Mouse (Mus musculus): ENCODE measurements around the gene Tmc4.

- TF ChIP-seq CTCF (conservative IDR thresholded peaks at IDR 0.05; ENCODE audit: low read length) (no peak), POU5F1 (IDR thresholded peaks at IDR 0.05; ENCODE audit: borderline replicate concordance, low read length) (no peak)
Observed at GRCm38 (mm10) chr7:3676371-3676770, 982 bp downstream of the Tmc4 start.
